Mouse (Mus musculus) intestine, embryonic 14.5 days (tissue): ENCODE measurements around the gene Gm2115. TPM values are rescaled to one million over a fixed set of nuclear protein-coding genes. Genes with fewer than 3 reads are reported as not detected.

ENCODE experiments used
- ATAC-seq: fragments of 200-750 bp; cut with Nextera tagmentation; replicated peaks from 2 replicates; pipeline ENCODE4 v1.8.0; 2017; ENCODE audit warnings: low read depth, moderate number of reproducible peaks, moderate TSS enrichment, moderate library complexity; ENCODE audit not compliant: low FRiP score, low TSS enrichment
- DNase-seq: peaks from one replicate; pipeline ENCODE4 v3.0.0-alpha.2; 2018; ENCODE audit warnings: low spot score
- H3K27ac ChIP-seq: fragments of 300-500 bp; sonication (generic); 2 replicates; pipeline ENCODE4 v1.5.1; 2014; ENCODE audit warnings: low read depth, mild to moderate bottlenecking, control low read depth
- H3K27me3 ChIP-seq: fragments of 300-500 bp; sonication (generic); replicated peaks from 2 replicates; pipeline ENCODE4 v1.6.1; 2014; ENCODE audit warnings: low read length, control low read depth; ENCODE audit not compliant: control insufficient read depth, insufficient read depth
- H3K36me3 ChIP-seq: fragments of 300-500 bp; sonication (generic); 2 replicates; pipeline ENCODE4 v1.6.1; 2014; ENCODE audit warnings: low read length, control low read depth; ENCODE audit not compliant: control insufficient read depth, insufficient read depth
- H3K4me1 ChIP-seq: fragments of 300-500 bp; sonication (generic); replicated peaks from 2 replicates; pipeline ENCODE4 v1.6.1; 2014; ENCODE audit warnings: low read length, control low read depth, mixed read lengths; ENCODE audit not compliant: control insufficient read depth, insufficient read depth
- H3K4me2 ChIP-seq: fragments of 300-500 bp; sonication (generic); 2 replicates; pipeline ENCODE4 v1.6.1; 2014; ENCODE audit warnings: low read length
- H3K4me3 ChIP-seq: fragments of 300-500 bp; sonication (generic); 2 replicates; pipeline ENCODE4 v1.5.1; 2014; ENCODE audit warnings: low read depth, low read length, control low read depth, mixed read lengths
- H3K9ac ChIP-seq: fragments of 300-500 bp; sonication (generic); 2 replicates; pipeline ENCODE4 v1.6.1; 2014; ENCODE audit warnings: mild to moderate bottlenecking, low read length
- H3K9me3 ChIP-seq: fragments of 300-500 bp; sonication (generic); 2 replicates; pipeline ENCODE4 v1.6.1; 2016; ENCODE audit warnings: low read length, control low read depth; ENCODE audit not compliant: control insufficient read depth
- WGBS: fragments of 180-500 bp; shearing (Covaris S2); extraction: QIAGEN DNeasy Blood & Tissue Kit; methylation state at CpG from one replicate; pipeline ENCODE4 v1.1.7; 2014; 5-methylcytosine and 5-hydroxymethylcytosine counted together
- polyA plus RNA-seq: library from polyadenylated mRNA; unstranded; fragments of >200 nt; fragmentation: Nextera tagmentation; extraction: Ambion mirVana; gene quantifications from 2 replicates; pipeline ENCODE4 v1.2.1, GENCODE M21; 2014

The Gm2115 gene
- polyA plus RNA-seq, 1 experiment from 2014 or later = 1.4 TPM

- no peaks in the 10 kb centered on the region for H3K36me3 ChIP-seq
- peak overlapping the region; percentile 98 for H3K4me2 ChIP-seq
- no peak overlapping the region for H3K27ac ChIP-seq
- DNase-seq (peak; percentile 71), ATAC-seq (peak; percentile 86)
- WGBS = 1% methylated on average over 34 of the region's 36 CpGs
- no peaks in the 10 kb centered on the region for H3K27me3 ChIP-seq
- no peaks in the 10 kb centered on the region for H3K9me3 ChIP-seq
- peak overlapping the region; percentile 40 for H3K9ac ChIP-seq
- H3K4me1 ChIP-seq = peaks cover 7% of the 10 kb centered on the region; the same call in 1 of the 2 replicates
- peak overlapping the region; percentile 52 for H3K4me3 ChIP-seq
These were observed 77.0 kb downstream of the Gm2115 start for GRCm38 (mm10) chr7:84605704-84606292.

- Histone ChIP-seq H3K27ac (no peak within 1 kb of the TSS), H3K4me3 (peak within 1 kb of the TSS; percentile 52), H3K36me3 (no peaks in the 10 kb centered on the region), H3K9me3 (no peaks in the 10 kb centered on the region), H3K4me1 (peaks cover 7% of the 10 kb centered on the region; the same call in 1 of the 2 replicates), H3K9ac (peak within 1 kb of the TSS; percentile 40), H3K27me3 (no peaks in the 10 kb centered on the region), H3K4me2 (peak within 1 kb of the TSS; percentile 98)
- WGBS = 2% methylated on average over 10 of the region's 10 CpGs
- DNase-seq (no peak), ATAC-seq (peak; percentile 75)
These were observed 77.6 kb downstream of the Gm2115 start, which contains the start of gene Fah for GRCm38 (mm10) chr7:84606293-84606749. Fah (minus strand) TSS chr7:84606722.

DNA sequence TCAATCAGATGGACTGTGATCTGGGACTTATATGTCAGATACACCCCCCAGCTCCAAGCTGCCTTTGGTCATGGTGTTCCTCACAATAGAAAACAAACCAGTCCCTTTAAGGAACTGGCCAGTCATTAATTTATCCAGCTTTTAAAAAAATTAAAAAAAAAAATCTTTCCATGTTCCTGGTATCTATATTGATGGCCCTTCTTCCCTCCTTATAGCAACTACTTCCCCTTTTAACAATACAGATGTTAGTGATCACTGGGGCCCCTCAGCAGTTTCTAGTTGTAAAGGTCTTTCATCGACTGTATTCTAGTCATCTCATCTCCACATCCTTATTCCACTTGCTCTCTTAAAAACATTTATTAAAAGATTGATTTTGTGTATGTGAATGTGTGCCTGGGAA lies 82.9 kb downstream of the Gm2115 start:
- no peak overlapping the region for H3K4me3 ChIP-seq
- H3K4me1 ChIP-seq = no peaks in the 10 kb centered on the region
- H3K4me2 ChIP-seq = no peak overlapping the region
- DNase-seq (no peak), ATAC-seq (no peak)
- no peak overlapping the region for H3K27ac ChIP-seq
- WGBS = 84% methylated on average over 1 of the region's 1 CpGs
- peaks cover 21% of the 10 kb centered on the region for H3K36me3 ChIP-seq
- H3K9me3 ChIP-seq = no peaks in the 10 kb centered on the region
- no peaks in the 10 kb centered on the region for H3K27me3 ChIP-seq
- H3K9ac ChIP-seq = no peak overlapping the region

DNA sequence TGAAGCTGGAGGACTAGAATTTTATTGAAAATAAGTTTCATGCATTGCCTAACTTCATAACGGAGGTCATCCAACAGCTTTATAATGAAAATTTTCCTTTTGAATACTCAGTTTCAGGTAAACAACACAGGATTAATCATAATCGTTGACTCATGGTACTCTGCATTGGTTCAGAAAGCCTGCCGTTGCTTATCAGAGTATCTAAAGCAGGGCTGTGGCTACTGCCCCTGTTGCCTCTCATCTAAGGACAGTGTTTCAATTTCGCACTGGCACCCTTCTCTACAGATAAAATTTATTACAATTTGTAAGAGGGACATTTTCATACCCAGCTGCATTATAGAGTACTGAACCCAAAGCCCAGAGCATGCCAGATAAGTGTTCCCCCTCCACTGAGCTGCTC lies 83.7 kb downstream of the Gm2115 start:
- Histone ChIP-seq H3K4me1 (no peaks in the 10 kb centered on the region), H3K4me3 (no peak overlapping the region), H3K36me3 (peaks cover 27% of the 10 kb centered on the region), H3K27me3 (no peaks in the 10 kb centered on the region), H3K9me3 (no peaks in the 10 kb centered on the region), H3K9ac (no peak overlapping the region), H3K27ac (no peak overlapping the region), H3K4me2 (no peak overlapping the region)
- ATAC-seq = no peak
- 82% methylated on average over 4 of the region's 4 CpGs for WGBS
- DNase-seq = no peak

- Histone ChIP-seq H3K27ac (no peak overlapping the region), H3K27me3 (no peaks in the 10 kb centered on the region), H3K9me3 (no peaks in the 10 kb centered on the region), H3K4me2 (no peak overlapping the region), H3K4me3 (no peak overlapping the region), H3K36me3 (peaks cover 51% of the 10 kb centered on the region), H3K9ac (no peak overlapping the region), H3K4me1 (no peaks in the 10 kb centered on the region)
- DNase-seq (no peak), ATAC-seq (no peak)
- 97% methylated on average over 2 of the region's 2 CpGs for WGBS
These were observed 90.2 kb downstream of the Gm2115 start for GRCm38 (mm10) chr7:84618951-84619350.

DNA sequence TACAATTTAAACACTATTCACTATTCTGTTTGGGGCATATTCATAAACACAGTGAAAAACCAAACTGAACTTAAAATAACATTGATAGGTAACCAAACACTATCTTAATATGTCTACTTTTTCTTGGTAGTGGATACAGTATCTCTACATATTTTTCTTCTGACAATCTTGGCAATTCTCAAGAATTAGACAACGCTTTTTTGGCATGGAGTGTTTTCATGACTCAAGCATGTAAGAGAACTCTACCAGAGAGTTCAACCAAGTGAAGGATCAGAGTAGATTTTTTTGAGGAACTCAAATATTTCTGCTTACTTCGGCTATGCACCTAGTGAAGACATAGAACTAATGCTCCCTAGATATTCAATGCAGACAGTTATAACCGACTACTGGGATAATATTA lies 92.2 kb downstream of the Gm2115 start:
- DNase-seq = no peak
- Histone ChIP-seq H3K27me3 (no peaks in the 10 kb centered on the region), H3K9ac (no peak overlapping the region), H3K36me3 (peaks cover 44% of the 10 kb centered on the region), H3K27ac (no peak overlapping the region), H3K4me3 (no peak overlapping the region), H3K4me2 (no peak overlapping the region), H3K9me3 (no peaks in the 10 kb centered on the region), H3K4me1 (no peaks in the 10 kb centered on the region)
- ATAC-seq = no peak
- WGBS = 92% methylated on average over 3 of the region's 3 CpGs

DNA sequence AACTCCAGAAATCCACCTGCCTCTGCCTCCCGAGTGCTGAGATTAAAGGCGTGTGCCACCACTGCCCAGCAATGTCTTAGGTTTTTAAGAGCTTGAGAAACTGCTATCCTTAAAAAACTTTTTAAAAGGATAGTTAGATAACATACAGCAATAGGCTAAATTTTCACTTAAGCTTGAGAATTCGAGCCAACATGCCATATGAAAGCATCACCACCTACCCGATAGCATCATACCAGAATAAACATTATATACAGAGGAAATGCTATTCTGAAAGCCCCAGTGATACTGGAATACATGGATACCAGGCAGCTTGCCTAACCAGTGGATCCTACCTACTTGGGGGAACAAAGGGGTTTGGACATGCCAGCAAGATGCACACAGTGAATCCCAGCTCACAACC lies 95.0 kb downstream of the Gm2115 start:
- H3K9me3 ChIP-seq = no peaks in the 10 kb centered on the region
- WGBS = 97% methylated on average over 4 of the region's 4 CpGs

GRCm38 (mm10) chr7:84631878-84632277 lies 103.1 kb downstream of the Gm2115 start:
- Histone ChIP-seq H3K9ac (no peak overlapping the region), H3K27ac (no peak overlapping the region), H3K27me3 (no peaks in the 10 kb centered on the region), H3K4me1 (no peaks in the 10 kb centered on the region), H3K9me3 (no peaks in the 10 kb centered on the region), H3K4me2 (no peak overlapping the region), H3K36me3 (peaks cover 29% of the 10 kb centered on the region), H3K4me3 (no peak overlapping the region)
- 91% methylated on average over 3 of the region's 3 CpGs for WGBS
- DNase-seq = no peak
- ATAC-seq = no peak

More for the DNA sequence above, 95.0 kb downstream of the Gm2115 start:
- ATAC-seq (no peak), DNase-seq (no peak)
- no peak overlapping the region for H3K4me2 ChIP-seq
- H3K27ac ChIP-seq = no peak overlapping the region
- no peaks in the 10 kb centered on the region for H3K27me3 ChIP-seq
- H3K36me3 ChIP-seq = peaks cover 24% of the 10 kb centered on the region
- H3K4me3 ChIP-seq = no peak overlapping the region
- no peak overlapping the region for H3K9ac ChIP-seq
- no peaks in the 10 kb centered on the region for H3K4me1 ChIP-seq
